Mouse (Mus musculus) CH12.LX (cell line): ENCODE data around the gene Gm5460. TPM values are rescaled to one million over a fixed set of nuclear protein-coding genes. Genes with fewer than 3 reads are reported as not detected.

Experiments used
- DNase-seq: peaks from one replicate; pipeline ENCODE4 v3.0.0-alpha.2; 2013; ENCODE audit errors: extremely low read depth
- H3K27ac ChIP-seq: 2 replicates; pipeline ENCODE4 v1.5.1; 2012; ENCODE audit warnings: low read depth, mild to moderate bottlenecking, control low read depth, moderate library complexity; ENCODE audit not compliant: insufficient read depth
- H3K27me3 ChIP-seq: replicated peaks from 2 replicates; pipeline ENCODE3; 2012; ENCODE audit warnings: inconsistent platforms
- H3K36me3 ChIP-seq, 2 experiments: replicated peaks in 1 of 2; 2 replicates each; pipeline versions ENCODE3 to v1.6.1; 2012; ENCODE audit warnings: inconsistent platforms in 1 of 2, low read length in 1 of 2, mild to moderate bottlenecking in 1 of 2, mixed read lengths in 1 of 2, moderate library complexity in 1 of 2; ENCODE audit not compliant: control insufficient read depth in 1 of 2, insufficient read depth in 1 of 2
- H3K4me1 ChIP-seq, 2 experiments: 2 replicates each; pipeline ENCODE4 v1.6.1; 2012; ENCODE audit warnings: inconsistent platforms in 1 of 2, moderate library complexity in 1 of 2; ENCODE audit not compliant: insufficient read depth in 2 of 2, control insufficient read depth in 1 of 2
- H3K4me2 ChIP-seq: 2 replicates; pipeline ENCODE4 v1.6.1; 2012; ENCODE audit warnings: low read depth, mild to moderate bottlenecking, control low read depth; ENCODE audit not compliant: poor library complexity, insufficient read depth, severe bottlenecking
- H3K4me3 ChIP-seq, 3 experiments: fragments of 150-350 bp in 1 of 3; sonication (generic) in 1 of 3; replicated peaks in 1 of 3; 2 replicates each; pipeline versions ENCODE3 to v1.5.1; 2011 to 2012; ENCODE audit warnings: low read depth in 2 of 3, low read length in 2 of 3, mild to moderate bottlenecking in 2 of 3, moderate library complexity in 2 of 3, control low read depth in 1 of 3, improper control_type of control experiment in 1 of 3, inconsistent platforms in 1 of 3, mixed read lengths in 1 of 3; ENCODE audit not compliant: poor library complexity in 1 of 3
- H3K79me2 ChIP-seq: replicated peaks from 2 replicates; pipeline ENCODE4 v1.6.1; 2012; ENCODE audit warnings: mild to moderate bottlenecking, moderate library complexity; ENCODE audit not compliant: control insufficient read depth, poor library complexity, insufficient read depth, severe bottlenecking; ENCODE audit errors: extremely low read depth
- H3K9ac ChIP-seq: 2 replicates; pipeline ENCODE4 v1.6.1; 2012; ENCODE audit warnings: low read depth, mild to moderate bottlenecking, control low read depth, moderate library complexity; ENCODE audit not compliant: insufficient read depth
- H3K9me3 ChIP-seq: replicated peaks from 2 replicates; pipeline ENCODE3; 2012; ENCODE audit warnings: low read length, inconsistent platforms, mixed read lengths
- BHLHE40 ChIP-seq: IDR thresholded peaks from 2 replicates; pipeline ENCODE4 v1.6.1; 2011; ENCODE audit warnings: mild to moderate bottlenecking, low read depth, low read length, improper control_type of control experiment
- CHD1 ChIP-seq: IDR thresholded peaks from 2 replicates; pipeline ENCODE4 v1.6.1; 2012; ENCODE audit warnings: low read depth, low read length, improper control_type of control experiment, inconsistent platforms
- CHD2 ChIP-seq: IDR thresholded peaks from 2 replicates; pipeline ENCODE4 v1.6.1; 2011; ENCODE audit warnings: low read length, improper control_type of control experiment
- ETS1 ChIP-seq: conservative IDR thresholded peaks from 2 replicates; pipeline ENCODE4 v1.6.1; 2012; ENCODE audit warnings: low read depth, mild to moderate bottlenecking, inconsistent platforms, low read length, improper control_type of control experiment, moderate library complexity
- GABPA ChIP-seq: IDR thresholded peaks from 2 replicates; pipeline ENCODE4 v1.6.1; 2012; ENCODE audit warnings: low read depth, low read length, improper control_type of control experiment, inconsistent platforms; ENCODE audit not compliant: insufficient replicate concordance
- HCFC1 ChIP-seq: IDR thresholded peaks from 2 replicates; pipeline ENCODE4 v1.6.1; 2012; ENCODE audit warnings: low read depth, mild to moderate bottlenecking, inconsistent platforms, low read length, improper control_type of control experiment
- IRF4 ChIP-seq: IDR thresholded peaks from 2 replicates; pipeline ENCODE4 v1.6.1; 2014; ENCODE audit warnings: low read depth, mild to moderate bottlenecking, inconsistent platforms, low read length, improper control_type of control experiment
- KAT2A ChIP-seq: IDR thresholded peaks from 2 replicates; pipeline ENCODE4 v1.6.1; 2012; ENCODE audit warnings: low read length, improper control_type of control experiment, inconsistent platforms; ENCODE audit not compliant: insufficient replicate concordance
- MEF2A ChIP-seq: IDR thresholded peaks from 2 replicates; pipeline ENCODE4 v1.6.1; 2014; ENCODE audit warnings: low read depth, mild to moderate bottlenecking, inconsistent platforms, low read length, improper control_type of control experiment, borderline replicate concordance
- MYC ChIP-seq: IDR thresholded peaks from 2 replicates; pipeline ENCODE4 v1.6.1; 2011; ENCODE audit warnings: low read depth, mild to moderate bottlenecking, improper control_type of control experiment, low read length
- NELFE ChIP-seq: IDR thresholded peaks from 2 replicates; pipeline ENCODE4 v1.6.1; 2011; ENCODE audit warnings: low read depth, low read length, improper control_type of control experiment
- NRF1 ChIP-seq: IDR thresholded peaks from 2 replicates; pipeline ENCODE4 v1.6.1; 2014; ENCODE audit warnings: low read depth, mild to moderate bottlenecking, inconsistent platforms, low read length, improper control_type of control experiment, moderate library complexity
- POLR2A ChIP-seq: IDR thresholded peaks from 2 replicates; pipeline ENCODE4 v1.6.1; 2011; ENCODE audit warnings: low read depth, mild to moderate bottlenecking, improper control_type of control experiment, low read length
- POLR2AphosphoS2 ChIP-seq: IDR thresholded peaks from 2 replicates; pipeline ENCODE4 v1.6.1; 2011; ENCODE audit warnings: low read depth, low read length, improper control_type of control experiment
- RAD21 ChIP-seq: IDR thresholded peaks from 2 replicates; pipeline ENCODE4 v1.6.1; 2011; ENCODE audit warnings: low read depth, mild to moderate bottlenecking, low read length, improper control_type of control experiment, moderate library complexity
- RCOR1 ChIP-seq: conservative IDR thresholded peaks from 2 replicates; pipeline ENCODE4 v1.6.1; 2012; ENCODE audit warnings: low read depth, mild to moderate bottlenecking, inconsistent platforms, low read length, improper control_type of control experiment
- SMC3 ChIP-seq: IDR thresholded peaks from 2 replicates; pipeline ENCODE4 v1.6.1; 2011; ENCODE audit warnings: low read depth, low read length, improper control_type of control experiment
- TBP ChIP-seq: conservative IDR thresholded peaks from 2 replicates; pipeline ENCODE4 v1.6.1; 2011; ENCODE audit warnings: low read depth, low read length, improper control_type of control experiment
- TCF12 ChIP-seq: IDR thresholded peaks from 2 replicates; pipeline ENCODE4 v1.6.1; 2014; ENCODE audit warnings: low read depth, mild to moderate bottlenecking, inconsistent platforms, low read length, improper control_type of control experiment
- UBTF ChIP-seq: IDR thresholded peaks from 2 replicates; pipeline ENCODE4 v1.6.1; 2012; ENCODE audit warnings: low read depth, mild to moderate bottlenecking, inconsistent platforms, low read length, improper control_type of control experiment, moderate library complexity
- USF2 ChIP-seq: conservative IDR thresholded peaks from 2 replicates; pipeline ENCODE4 v1.6.1; 2011; ENCODE audit warnings: low read depth, low read length, improper control_type of control experiment
- ZC3H11A ChIP-seq: IDR thresholded peaks from 2 replicates; pipeline ENCODE4 v1.6.1; 2012; ENCODE audit warnings: low read depth, mild to moderate bottlenecking, inconsistent platforms, low read length, improper control_type of control experiment
- ZKSCAN1 ChIP-seq: IDR thresholded peaks from 2 replicates; pipeline ENCODE4 v1.6.1; 2012; ENCODE audit warnings: low read depth, inconsistent platforms, low read length, improper control_type of control experiment, borderline replicate concordance
- ZNF384 ChIP-seq: IDR thresholded peaks from 2 replicates; pipeline ENCODE4 v1.6.1; 2012; ENCODE audit warnings: low read depth, low read length, improper control_type of control experiment, inconsistent platforms
- dilution Hi-C: fragments of 300-500 bp; cut with MboI; formaldehyde crosslinking; loops from 2 replicates; pipeline ENCODE4 v1.14.3; 2020; ENCODE audit warnings: low sequenced_read_pairs; ENCODE audit not compliant: extremely low pct_unique_long_range_greater_than_20kb, extremely low pct_ligation_motif_present
- in situ Hi-C: fragments of 300-500 bp; cut with MboI; formaldehyde crosslinking; loops from 3 replicates; pipeline ENCODE4 v1.14.3; 2019; ENCODE audit warnings: low sequenced_read_pairs, low pct_ligation_motif_present, low pct_unique_long_range_greater_than_20kb, mixed read lengths
- polyA plus RNA-seq: library from polyadenylated mRNA; unstranded; fragments of >175 nt; gene quantifications from 2 replicates; pipeline ENCODE4 v1.2.1, GENCODE M21; 2012; ENCODE audit warnings: low read depth; ENCODE audit not compliant: insufficient read length
- total RNA-seq, 2 experiments: library from RNA; depleted of rRNA; stranded (reverse); fragments of 300-350 nt in 1 of 2; fragments of >200 nt in 1 of 2; gene quantifications; 2 replicates each; pipeline ENCODE4 v1.2.3; 2012 to 2014

Gm5460 gene
- total and polyA plus RNA-seq, 3 experiments, result not detected

DNA sequence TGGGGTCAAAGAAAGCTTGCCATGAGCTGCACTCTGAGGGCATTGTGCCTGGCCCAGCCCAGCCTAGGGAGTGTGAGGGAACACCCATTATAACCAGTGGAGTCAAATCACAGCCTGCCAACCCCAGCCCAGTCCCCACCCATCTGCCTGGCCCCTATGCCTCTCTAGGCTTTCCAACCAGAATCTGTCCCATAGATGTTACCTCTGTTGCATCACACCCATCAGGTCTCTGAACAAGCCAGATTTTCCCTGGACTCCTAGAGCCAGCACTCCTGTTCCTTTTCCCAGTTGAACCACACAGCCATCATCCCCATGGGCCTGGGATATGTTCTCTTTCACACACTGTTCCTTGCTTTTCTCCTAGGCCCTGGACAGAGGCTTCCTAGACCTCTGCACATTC is 15.1 kb upstream of the Gm5460 start:
- Histone ChIP-seq H3K27me3 (peaks cover 4% of the 10 kb centered on the region), H3K79me2 (no peaks in the 10 kb centered on the region), H3K36me3 (no peaks in the 10 kb centered on the region), H3K9ac (no peak overlapping the region), H3K9me3 (no peaks in the 10 kb centered on the region), H3K4me2 (no peak overlapping the region), H3K4me3 (no peak overlapping the region), H3K27ac (no peak overlapping the region), H3K4me1 (no peaks in the 10 kb centered on the region)
- TF ChIP-seq UBTF (no peak), ZKSCAN1 (no peak), POLR2A (no peak), TBP (no peak), USF2 (no peak), ETS1 (no peak), MYC (no peak), GABPA (no peak), RCOR1 (no peak), HCFC1 (no peak), NRF1 (no peak), IRF4 (no peak), MEF2A (no peak)
- in situ Hi-C loops (no loop called here), dilution Hi-C loops (no loop called here)
- no peak for DNase-seq

DNA sequence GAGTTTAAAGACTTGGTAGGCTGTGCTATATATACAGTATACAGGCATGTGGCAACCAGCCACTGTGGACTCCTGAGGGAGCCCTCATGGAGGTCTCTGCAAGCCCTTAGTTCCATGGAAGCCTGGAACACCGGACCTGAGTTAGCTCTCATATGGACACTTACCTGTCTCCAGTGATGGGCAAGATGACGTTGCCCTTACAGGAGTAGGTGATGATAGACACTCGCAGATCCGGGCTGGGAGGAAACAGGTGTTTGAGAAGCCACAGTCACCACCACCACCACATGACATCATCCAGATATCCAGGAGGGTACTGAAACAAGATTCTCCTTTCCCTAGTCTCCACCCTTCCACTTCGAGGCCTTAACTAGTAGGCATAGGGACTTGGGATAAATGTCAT is 14.2 kb upstream of the Gm5460 start:
- Histone ChIP-seq H3K4me3 (no peak overlapping the region), H3K4me1 (no peaks in the 10 kb centered on the region), H3K79me2 (no peaks in the 10 kb centered on the region), H3K9ac (no peak overlapping the region), H3K4me2 (no peak overlapping the region), H3K27me3 (peaks cover 4% of the 10 kb centered on the region), H3K27ac (no peak overlapping the region)
- dilution Hi-C loops, result no loop called here
- TF ChIP-seq NRF1, result no peak
- no peak for TF ChIP-seq POLR2A
- no peak for TF ChIP-seq RAD21
- TF ChIP-seq ZNF384, result no peak
- TF ChIP-seq SMC3, result no peak
- TF ChIP-seq KAT2A, result no peak
- TF ChIP-seq CHD2, result no peak
- TF ChIP-seq NELFE, result no peak
- no peak for TF ChIP-seq CHD1
- no peak for TF ChIP-seq HCFC1
- no peak for TF ChIP-seq GABPA
- TF ChIP-seq POLR2AphosphoS2, result no peak
- no peak for TF ChIP-seq BHLHE40
- no peak for TF ChIP-seq ETS1
- no peak for TF ChIP-seq TCF12
- no peak for TF ChIP-seq ZC3H11A
- TF ChIP-seq MYC, result no peak
- TF ChIP-seq, all 38 proteins: peak for 0
- no peaks in the 10 kb centered on the region for H3K36me3 ChIP-seq
- in situ Hi-C loops, result no loop called here
- DNase-seq, result no peak
- H3K9me3 ChIP-seq, result no peaks in the 10 kb centered on the region
